Comparison of ENCODE assay signal across 8 mouse cellular contexts in genomic region chr3:65974232-65975058, GRCm38 (mm10). TPM values are rescaled to one million over a fixed set of nuclear protein-coding genes. Genes with fewer than 3 reads are reported as not detected.
DNase-seq lines count a peak whose midpoint lies in the region; ATAC-seq and TF ChIP-seq lines count a peak whose summit lies in the region.

No protein-coding gene starts in this region.

- H3K36me3 ChIP-seq in heart, embryonic 15.5 days, result no peaks in the 10 kb centered on the region
- no peaks in the 10 kb centered on the region for H3K36me3 ChIP-seq in liver, embryonic 14.5 days (replicated peaks; ENCODE audit: control insufficient read depth, insufficient read depth, low read depth)
- no peaks in the 10 kb centered on the region for H3K36me3 ChIP-seq in neural tube, embryonic 11.5 days (ENCODE audit: control insufficient read depth, insufficient read depth, low read length)
- no peaks in the 10 kb centered on the region for H3K36me3 ChIP-seq in stomach, postnatal 0 days (ENCODE audit: control insufficient read depth, insufficient read depth, low read length)

- no peaks in the 10 kb centered on the region for H3K9me3 ChIP-seq in heart, embryonic 15.5 days (replicated peaks)
- H3K9me3 ChIP-seq in liver, embryonic 14.5 days (ENCODE audit: control insufficient read depth, low read length), result no peaks in the 10 kb centered on the region
- no peaks in the 10 kb centered on the region for H3K9me3 ChIP-seq in neural tube, embryonic 11.5 days (ENCODE audit: control insufficient read depth, low read length)
- no peaks in the 10 kb centered on the region for H3K9me3 ChIP-seq in stomach, postnatal 0 days (ENCODE audit: control insufficient read depth, low read length)

- no peaks in the 10 kb centered on the region for H3K27me3 ChIP-seq in heart, embryonic 15.5 days
- no peaks in the 10 kb centered on the region for H3K27me3 ChIP-seq in liver, embryonic 14.5 days (ENCODE audit: control insufficient read depth, insufficient read depth, low read length)
- H3K27me3 ChIP-seq in neural tube, embryonic 11.5 days (ENCODE audit: control insufficient read depth, insufficient read depth, low read length), result no peaks in the 10 kb centered on the region
- H3K27me3 ChIP-seq in stomach, postnatal 0 days (ENCODE audit: control insufficient read depth, insufficient read depth, low read length), result no peaks in the 10 kb centered on the region

- H3K4me1 ChIP-seq in brown adipose tissue, adult 24 weeks (ENCODE audit: control insufficient read depth, insufficient read depth, insufficient read length, low read length), result no peaks in the 10 kb centered on the region; the same call in 1 of the 2 replicates
- H3K4me1 ChIP-seq in heart, embryonic 15.5 days (replicated peaks), result peaks cover 9% of the 10 kb centered on the region; the same call in 1 of the 2 replicates
- peaks cover 12 to 16% of the 10 kb centered on the region in 2 experiments for H3K4me1 ChIP-seq in liver, embryonic 14.5 days (replicated peaks; ENCODE audit: control insufficient read depth in 2 of 2, insufficient read depth in 2 of 2, low read length in 1 of 2)
- peaks cover 10% of the 10 kb centered on the region for H3K4me1 ChIP-seq in neural tube, embryonic 11.5 days (ENCODE audit: control insufficient read depth, insufficient read depth, low read length)
- H3K4me1 ChIP-seq in stomach, postnatal 0 days (replicated peaks; ENCODE audit: control insufficient read depth, insufficient read depth), result peaks cover 3% of the 10 kb centered on the region; the same call in 1 of the 2 replicates

- H3K27ac ChIP-seq in brown adipose tissue, adult 24 weeks (replicated peaks; ENCODE audit: low read depth, low read length), result peak overlapping the region; percentile 100
- H3K27ac ChIP-seq in heart, embryonic 15.5 days, result peak overlapping the region; percentile 100
- peak overlapping the region; percentile 84 for H3K27ac ChIP-seq in liver, embryonic 14.5 days
- H3K27ac ChIP-seq in neural tube, embryonic 11.5 days (ENCODE audit: low read depth, low read length), result peak overlapping the region; percentile 96
- peak overlapping the region; percentile 99 for H3K27ac ChIP-seq in stomach, postnatal 0 days (replicated peaks)

- peak overlapping the region; percentile 68 for H3K4me2 ChIP-seq in heart, embryonic 15.5 days
- peak overlapping the region; percentile 90 for H3K4me2 ChIP-seq in liver, embryonic 14.5 days (ENCODE audit: low read depth)
- peak overlapping the region; percentile 64 for H3K4me2 ChIP-seq in neural tube, embryonic 11.5 days (ENCODE audit: low read depth)
- H3K4me2 ChIP-seq in stomach, postnatal 0 days (replicated peaks; ENCODE audit: low read depth), result peak overlapping the region; percentile 74

- H3K4me3 ChIP-seq in brown adipose tissue, adult 24 weeks (ENCODE audit: insufficient read depth, low read depth, low read length), result peak overlapping the region; percentile 85
- peak overlapping the region; percentile 77 for H3K4me3 ChIP-seq in heart, embryonic 15.5 days
- peak overlapping the region; percentile 67 to 74 for H3K4me3 ChIP-seq in liver, embryonic 14.5 days (ENCODE audit: insufficient read depth in 1 of 2, low read depth in 2 of 2, low read length in 2 of 2)
- H3K4me3 ChIP-seq in neural tube, embryonic 11.5 days (ENCODE audit: low read depth, low read length), result peak overlapping the region; percentile 41
- peak overlapping the region; percentile 67 for H3K4me3 ChIP-seq in stomach, postnatal 0 days (ENCODE audit: low read depth, low read length)

- peak; percentile 98 for DNase-seq in CD4-positive, CD25-positive, alpha-beta regulatory T cell, adult 2 months (ENCODE audit: low read depth, low spot score)
- DNase-seq in fibroblast of lung, adult 2 months (ENCODE audit: low read depth), result peak; percentile 91
- peak; percentile 99 for DNase-seq in kidney, postnatal 25 days
- DNase-seq in liver, embryonic 14.5 days (ENCODE audit: low read depth in 3 of 3, low spot score in 3 of 3), result peak; percentile 92 to 95 (median 93)
- peak; percentile 99 for DNase-seq in neural tube, embryonic 11.5 days (ENCODE audit: low spot score)
- DNase-seq in stomach, postnatal 0 days (ENCODE audit: low spot score), result peak; percentile 98

- TF ChIP-seq CTCF in liver, embryonic 14.5 days (IDR thresholded peaks at IDR 0.05; ENCODE audit: low read depth), result 0 out of 2 replicates have a peak, but pooled peaks have one; percentile 10
- no peak for TF ChIP-seq CTCF in stomach, postnatal 0 days (IDR thresholded peaks at IDR 0.05; ENCODE audit: low read depth)

- TF ChIP-seq EP300 in liver, embryonic 14.5 days (IDR thresholded peaks at IDR 0.05; ENCODE audit: low read depth), result no peak
- TF ChIP-seq EP300 in stomach, postnatal 0 days (optimal IDR thresholded peaks at IDR 0.05), result peak; percentile 88

- under 1% methylated on average over 43 of the region's 43 CpGs for WGBS in heart, embryonic 15.5 days
- under 1% methylated on average over 43 of the region's 43 CpGs for WGBS in liver, embryonic 14.5 days (ENCODE audit: insufficient replicate concordance)
- under 1% methylated on average over 42 of the region's 43 CpGs for WGBS in neural tube, embryonic 11.5 days
- WGBS in stomach, postnatal 0 days, result under 1% methylated on average over 43 of the region's 43 CpGs

- peak; percentile 96 for ATAC-seq in heart, embryonic 15.5 days (replicated peaks; ENCODE audit: insufficient number of reproducible peaks, insufficient read depth, low FRiP score, low read depth)
- ATAC-seq in liver, embryonic 14.5 days (ENCODE audit: insufficient read depth), result peak; percentile 95
- peak; percentile 97 for ATAC-seq in neural tube, embryonic 11.5 days (ENCODE audit: insufficient read depth, low FRiP score, low TSS enrichment)
- ATAC-seq in stomach, postnatal 0 days (ENCODE audit: low FRiP score, low TSS enrichment), result peak; percentile 98

- H3K9ac ChIP-seq in heart, embryonic 15.5 days, result peak overlapping the region; percentile 78
- H3K9ac ChIP-seq in liver, embryonic 14.5 days (replicated peaks), result peak overlapping the region; percentile 82
- peak overlapping the region; percentile 69 for H3K9ac ChIP-seq in neural tube, embryonic 11.5 days (ENCODE audit: low read length)
- H3K9ac ChIP-seq in stomach, postnatal 0 days (ENCODE audit: low read length), result peak overlapping the region; percentile 76

RNA-seq across cellular contexts. Expression of gene Ccnl1, which starts 16.4 kb away (rescaled TPM):
- polyA plus RNA-seq in brown adipose tissue, adult 24 weeks (2012; ENCODE audit: insufficient read depth, insufficient read length, missing spikeins), result 39.4 and 73.7 TPM in 2 replicates
- 60.5 and 67.5 TPM in 2 replicates for polyA plus RNA-seq in heart, embryonic 15.5 days (2015; fragmentation: Nextera tagmentation; extraction: Ambion mirVana)
- 29.9 and 45.9 TPM in 2 replicates for polyA plus RNA-seq in liver, embryonic 14.5 days (2012; rRNA removed)
- polyA plus RNA-seq in liver, embryonic 14.5 days (2014; fragmentation: Nextera tagmentation; extraction: Ambion mirVana), result 41.6 and 44.2 TPM in 2 replicates
- polyA plus RNA-seq in neural tube, embryonic 11.5 days (2014; fragmentation: Nextera tagmentation; extraction: Ambion mirVana), result 126 and 128 TPM in 2 replicates
- 51.4 and 54.3 TPM in 2 replicates for polyA plus RNA-seq in stomach, postnatal 0 days (2015; fragmentation: Nextera tagmentation; extraction: Ambion mirVana)

Comparison
In these comparisons a context has a peak if more than half of its experiments do, and no peak if none do; other contexts are left out.
1. Peak in every context shown above with its lines: DNase-seq, ATAC-seq, H3K4me3 ChIP-seq and H3K27ac ChIP-seq.